Mouse (Mus musculus): ENCODE results near the gene Zfp248. TPM values are rescaled to one million over a fixed set of nuclear protein-coding genes. Genes with fewer than 3 reads are reported as not detected.

Gene Zfp248
- 1.3 TPM in 1 of 3 replicates, not detected in the others for total RNA-seq (2017)

DNA sequence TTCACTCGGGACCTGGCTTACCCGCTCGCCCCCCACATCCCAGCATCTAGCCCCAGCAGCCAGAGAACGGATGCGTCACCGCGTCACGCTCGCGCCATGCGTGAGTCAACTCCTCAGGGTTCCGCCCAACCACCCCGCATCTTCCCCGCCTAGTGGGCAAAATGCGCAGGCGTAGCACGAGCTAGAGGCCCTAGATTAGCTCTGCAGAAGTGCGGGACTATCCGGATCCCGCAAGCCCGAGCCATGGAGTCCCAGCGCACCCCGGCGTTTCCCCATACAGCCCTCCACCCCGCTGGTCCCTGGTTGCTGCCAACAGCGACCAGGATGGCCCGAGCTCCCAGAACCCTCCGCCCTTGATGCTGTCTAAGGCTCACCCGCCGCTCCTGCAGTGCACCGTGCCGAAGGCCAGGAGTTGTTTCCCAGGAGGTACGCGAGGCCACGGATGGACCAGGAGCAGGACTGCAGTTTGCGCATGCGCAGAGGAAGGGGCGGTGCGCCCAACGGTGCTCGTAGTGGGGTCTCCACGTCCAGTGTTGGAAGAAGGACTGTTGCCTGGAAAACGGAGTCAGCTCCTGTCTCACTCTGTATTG lies at the start of gene Zfp248:
TSS of gene Zfp248 (minus strand) at position 487 of the 590 bp plus-strand sequence.
- ATAC-seq (replicated peaks; ENCODE audit: insufficient number of reproducible peaks, low FRiP score, low TSS enrichment, poor library complexity, severe bottlenecking): peak; percentile 61; the same call in 1 of the 2 replicates

DNA sequence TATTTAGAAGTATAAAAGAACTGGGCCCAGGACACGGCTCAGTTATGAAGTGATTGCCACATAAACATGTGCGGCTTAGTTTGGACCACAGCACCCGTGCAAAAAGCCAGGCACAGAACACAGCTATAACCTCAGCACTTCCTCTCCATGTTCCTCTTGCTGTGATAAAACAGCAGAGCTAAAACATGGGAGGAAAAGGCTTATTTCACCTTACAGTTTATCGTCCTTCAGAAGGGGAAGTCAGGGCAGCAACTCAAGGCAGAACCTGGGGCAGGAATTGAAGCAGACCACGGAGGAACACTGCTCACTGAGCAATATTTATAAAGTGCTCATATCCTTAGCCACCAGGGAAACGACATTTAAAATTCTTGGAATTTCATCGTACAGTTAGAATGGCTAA lies 43.7 kb upstream of the Zfp248 start:
- ATAC-seq (replicated peaks; ENCODE audit: insufficient number of reproducible peaks, low FRiP score, low TSS enrichment, poor library complexity, severe bottlenecking): no peak

DNA sequence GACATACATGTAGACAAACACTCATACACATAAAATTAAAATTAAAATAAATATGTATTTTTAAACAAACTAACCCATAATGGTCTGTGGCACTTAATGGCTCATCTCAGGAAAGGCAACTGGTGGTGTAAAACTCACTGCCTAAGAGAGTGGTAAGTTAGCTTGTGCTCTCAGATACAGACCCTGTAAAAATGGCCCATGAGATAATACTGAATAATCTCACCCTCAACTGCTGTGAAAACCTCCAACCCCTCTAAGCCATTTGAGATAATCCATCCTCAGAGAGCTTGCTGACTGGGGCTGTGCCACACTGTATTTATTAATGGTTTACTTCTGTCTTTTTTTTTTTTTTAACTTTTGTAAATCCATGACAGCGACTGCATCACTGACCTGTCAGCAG lies 26.8 kb upstream of the Zfp248 start:
- ATAC-seq (replicated peaks; ENCODE audit: insufficient number of reproducible peaks, low FRiP score, low TSS enrichment, poor library complexity, severe bottlenecking): no peak

- no peak for ATAC-seq (replicated peaks; ENCODE audit: insufficient number of reproducible peaks, low FRiP score, low TSS enrichment, poor library complexity, severe bottlenecking)
Observed at GRCm38 (mm10) chr6:118478957-118479708, 23.8 kb upstream of the Zfp248 start, which contains the start of gene Zfp9. Gene Zfp9 (minus strand): TSS chr6:118479320.

- ATAC-seq (replicated peaks; ENCODE audit: insufficient number of reproducible peaks, low FRiP score, low TSS enrichment, poor library complexity, severe bottlenecking): no peak
Observed at GRCm38 (mm10) chr6:118477875-118478785, 22.8 kb upstream of the Zfp248 start.

DNA sequence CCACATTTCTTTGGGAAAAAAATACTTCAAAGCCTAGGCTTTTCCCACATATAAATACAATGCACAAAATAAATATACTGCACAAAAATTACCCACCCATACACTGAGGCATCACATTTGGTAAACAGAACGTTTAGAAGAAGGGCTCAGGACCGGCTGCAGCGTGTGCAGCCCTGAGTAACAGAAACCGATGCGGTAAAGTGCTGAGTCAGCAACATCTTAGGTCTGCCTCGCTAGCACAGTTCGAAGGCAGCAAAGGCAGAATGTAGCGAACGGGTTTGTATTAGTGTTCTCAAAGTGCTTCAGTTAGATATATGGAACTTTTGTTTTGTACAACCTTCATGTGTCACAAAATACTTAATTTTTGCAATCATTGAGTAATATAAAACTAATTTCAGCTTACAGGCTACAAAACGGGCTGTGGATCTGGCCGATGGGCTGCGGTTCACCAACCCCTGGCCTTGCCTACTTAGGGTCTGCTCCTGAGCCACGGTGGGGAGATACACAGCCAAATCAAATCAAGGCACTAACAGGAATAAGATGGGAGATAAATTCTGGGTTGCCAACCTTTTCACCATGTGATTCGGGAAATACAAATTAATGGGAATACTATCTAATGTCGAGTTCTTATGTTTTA lies 6.9 kb upstream of the Zfp248 start:
- ATAC-seq (replicated peaks; ENCODE audit: insufficient number of reproducible peaks, low FRiP score, low TSS enrichment, poor library complexity, severe bottlenecking): no peak

DNA sequence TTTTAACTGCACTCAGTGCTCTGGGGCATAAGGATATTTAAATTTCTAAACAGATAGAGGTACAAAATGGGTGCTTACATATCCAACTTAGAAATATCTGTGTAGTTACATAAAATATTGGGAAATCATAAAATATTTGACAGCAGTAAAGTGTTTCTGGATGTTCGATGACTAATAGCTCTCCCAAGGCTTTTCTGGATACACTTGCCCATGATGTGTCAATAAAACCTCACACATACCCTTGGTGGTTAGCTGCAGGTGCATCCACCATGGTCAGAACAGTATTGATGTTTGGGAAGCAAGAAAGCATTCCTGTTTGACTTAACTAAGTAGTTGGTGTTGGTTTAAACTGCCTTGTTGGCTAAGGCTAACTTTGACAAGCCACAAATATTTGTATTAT lies 2.4 kb upstream of the Zfp248 start:
- ATAC-seq (replicated peaks; ENCODE audit: insufficient number of reproducible peaks, low FRiP score, low TSS enrichment, poor library complexity, severe bottlenecking): no peak

- ATAC-seq (replicated peaks; ENCODE audit: insufficient number of reproducible peaks, low FRiP score, low TSS enrichment, poor library complexity, severe bottlenecking): no peak
Observed at GRCm38 (mm10) chr6:118454452-118454851, 876 bp downstream of the Zfp248 start.

DNA sequence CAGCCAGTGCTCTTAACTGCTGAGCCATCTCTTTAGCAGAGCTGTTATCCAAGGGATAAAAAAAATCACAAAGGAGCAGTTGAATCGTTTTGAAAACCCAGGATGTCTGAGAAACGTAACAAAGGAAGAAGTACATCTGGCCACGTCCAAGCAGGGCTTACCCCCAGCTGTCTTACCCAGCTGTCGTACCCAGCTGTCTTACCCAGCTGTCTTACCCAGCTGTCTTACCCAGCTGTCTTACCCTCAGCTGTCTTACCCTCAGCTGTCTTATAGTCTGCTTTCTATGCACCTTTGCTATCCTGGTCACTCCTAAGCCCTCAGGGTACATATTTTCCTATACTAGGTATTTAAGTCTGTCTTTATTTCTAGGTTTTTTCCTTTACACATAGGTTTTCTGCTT lies 23.8 kb downstream of the Zfp248 start:
- ATAC-seq (replicated peaks; ENCODE audit: insufficient number of reproducible peaks, low FRiP score, low TSS enrichment, poor library complexity, severe bottlenecking): no peak

DNA sequence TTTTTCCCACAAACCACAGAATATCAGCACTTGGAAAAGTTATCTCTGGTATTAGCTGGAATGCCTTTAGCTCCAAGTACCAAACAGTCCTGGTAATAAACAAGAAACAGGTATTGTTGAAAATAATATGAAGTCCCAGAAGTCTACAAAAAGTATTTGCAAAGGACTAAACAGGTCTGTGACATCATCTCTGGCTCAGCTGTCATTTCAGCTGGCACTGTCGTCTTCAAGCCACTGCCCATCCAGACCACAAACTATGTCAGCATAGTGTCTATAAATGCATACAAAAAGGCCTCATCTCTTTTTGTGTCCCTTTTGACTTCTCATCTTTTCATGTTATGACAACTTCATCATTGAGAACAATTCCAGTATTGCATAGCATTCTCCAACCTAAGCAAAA lies 28.7 kb downstream of the Zfp248 start:
- ATAC-seq (replicated peaks; ENCODE audit: insufficient number of reproducible peaks, low FRiP score, low TSS enrichment, poor library complexity, severe bottlenecking): no peak

DNA sequence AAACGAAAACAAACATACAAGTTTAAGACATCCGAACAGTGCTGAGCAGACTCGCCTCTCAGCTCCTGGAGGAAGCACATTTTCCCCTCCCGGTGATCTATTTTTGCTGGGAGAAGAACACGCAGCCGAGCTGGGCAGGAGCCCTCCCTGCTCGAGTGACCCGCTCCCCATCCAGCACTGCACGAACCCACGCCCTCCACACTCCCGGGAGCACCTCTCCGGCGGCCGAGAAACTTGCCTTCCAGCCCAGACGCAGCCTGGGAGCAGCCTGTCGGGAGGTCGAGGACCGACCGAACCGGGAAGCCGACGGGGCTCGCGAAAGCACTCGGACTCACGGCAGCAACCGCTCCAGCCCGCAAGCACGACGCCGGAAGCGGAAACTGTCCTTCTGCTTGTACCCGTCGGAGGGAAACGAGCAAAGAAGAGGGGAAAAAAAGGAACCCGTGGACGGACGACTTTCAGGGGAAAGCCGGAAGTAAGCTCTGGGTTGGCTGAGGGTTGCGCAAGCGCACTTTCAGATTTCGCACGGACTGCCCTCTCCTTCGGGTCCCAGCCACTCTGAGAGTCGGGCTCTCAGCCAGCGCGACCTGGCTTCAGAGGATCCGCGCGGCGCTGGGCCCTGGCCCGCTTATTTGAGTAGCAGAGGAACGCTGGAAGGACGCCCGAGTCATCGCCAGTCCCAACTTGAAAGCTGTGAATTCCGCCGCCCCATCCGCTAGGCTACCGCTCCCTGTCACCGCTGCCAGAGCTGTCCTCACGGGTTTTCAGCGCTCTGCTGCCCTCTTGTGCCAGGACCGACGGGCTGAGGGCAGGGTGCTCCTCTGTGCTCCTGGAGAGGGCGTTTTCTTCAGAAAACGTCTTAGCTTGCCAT lies 36.0 kb downstream of the Zfp248 start, which contains the start of gene Bms1:
TSS of gene Bms1 (minus strand) at position 425 of the 871 bp plus-strand sequence.
- ATAC-seq (replicated peaks; ENCODE audit: insufficient number of reproducible peaks, low FRiP score, low TSS enrichment, poor library complexity, severe bottlenecking): peak; percentile 97

DNA sequence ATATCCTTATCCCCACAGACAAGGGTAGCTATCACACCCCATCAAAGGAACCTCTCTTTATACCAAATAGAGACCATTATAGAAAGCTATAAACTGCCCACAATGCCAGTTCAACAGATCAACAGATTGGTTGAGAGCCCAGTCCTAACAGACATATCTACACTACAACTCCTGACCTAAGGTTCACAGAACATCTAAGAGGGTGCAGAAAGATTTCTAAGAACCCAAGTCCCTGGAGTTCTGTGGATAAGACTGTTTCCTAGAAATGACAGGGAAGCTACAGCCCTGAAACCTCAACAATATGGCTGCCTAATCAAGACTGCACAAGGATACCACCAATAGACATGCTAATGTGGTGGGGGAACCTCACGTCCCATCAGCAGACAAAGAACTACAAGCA lies 44.9 kb downstream of the Zfp248 start:
- ATAC-seq (replicated peaks; ENCODE audit: insufficient number of reproducible peaks, low FRiP score, low TSS enrichment, poor library complexity, severe bottlenecking): no peak

DNA sequence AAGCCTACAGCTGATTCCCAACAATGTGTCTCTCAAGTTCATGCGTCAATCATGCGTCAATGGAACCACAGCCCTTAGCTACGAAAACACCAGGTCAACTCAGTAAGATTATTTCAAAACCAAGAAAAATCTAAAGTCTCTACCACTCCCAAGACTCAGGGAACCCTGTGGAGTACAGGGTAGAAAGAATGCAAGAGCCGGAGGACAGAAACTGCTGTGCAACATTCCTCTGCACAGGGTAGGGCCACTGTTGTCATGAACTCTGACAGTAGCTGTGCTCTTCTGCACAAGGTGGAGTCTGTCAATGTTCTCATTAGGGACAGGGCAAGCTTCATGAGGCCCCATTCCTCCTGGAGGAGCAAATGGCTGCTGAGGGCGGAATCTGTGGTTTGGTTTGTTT lies 46.8 kb downstream of the Zfp248 start:
- ATAC-seq (replicated peaks; ENCODE audit: insufficient number of reproducible peaks, low FRiP score, low TSS enrichment, poor library complexity, severe bottlenecking): no peak

- ATAC-seq (replicated peaks; ENCODE audit: insufficient number of reproducible peaks, low FRiP score, low TSS enrichment, poor library complexity, severe bottlenecking): no peak
Observed at GRCm38 (mm10) chr6:118406421-118406820, 48.9 kb downstream of the Zfp248 start.

DNA sequence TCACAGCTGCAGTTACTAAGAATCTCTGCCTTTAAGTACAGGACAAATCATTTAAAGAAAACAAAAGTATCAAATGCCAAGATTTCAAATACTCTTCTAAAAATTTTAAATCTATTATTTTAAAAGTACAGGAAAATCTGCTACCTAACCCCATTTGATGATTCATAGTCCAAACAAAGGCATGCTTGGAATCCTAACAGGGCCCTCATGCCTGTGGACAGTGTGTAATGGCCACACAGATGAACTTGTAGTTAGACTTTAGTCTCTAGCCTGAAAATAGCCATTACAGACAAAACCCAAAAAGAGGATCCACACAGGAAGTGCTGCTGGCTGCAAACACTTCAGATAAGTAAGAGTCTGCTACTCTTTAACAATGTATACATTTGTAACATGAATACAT lies 64.6 kb downstream of the Zfp248 start:
- ATAC-seq (replicated peaks; ENCODE audit: insufficient number of reproducible peaks, low FRiP score, low TSS enrichment, poor library complexity, severe bottlenecking): no peak

- no peak for ATAC-seq (replicated peaks; ENCODE audit: insufficient number of reproducible peaks, low FRiP score, low TSS enrichment, poor library complexity, severe bottlenecking)
Observed at GRCm38 (mm10) chr6:118385962-118386361, 69.4 kb downstream of the Zfp248 start.

DNA sequence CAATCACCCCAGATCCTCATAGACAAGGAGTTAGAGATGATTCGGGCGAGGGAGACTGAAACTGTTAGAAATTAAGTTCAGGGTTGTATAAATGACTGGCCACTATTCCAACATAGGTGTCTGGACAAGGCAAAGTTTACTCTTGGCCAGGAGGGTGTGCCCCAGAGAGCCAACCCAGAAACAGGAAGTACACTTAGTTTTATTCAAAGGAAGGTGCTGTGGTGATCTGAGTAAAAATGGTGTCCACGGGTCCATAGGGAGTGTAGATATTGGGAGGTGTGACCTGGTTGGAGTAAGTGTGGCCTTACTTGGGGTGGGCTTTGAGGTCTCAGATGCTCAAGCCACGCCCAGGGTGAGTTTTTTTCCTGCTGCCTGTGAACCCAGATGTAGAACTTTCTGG lies 74.1 kb downstream of the Zfp248 start:
- no peak for ATAC-seq (replicated peaks; ENCODE audit: insufficient number of reproducible peaks, low FRiP score, low TSS enrichment, poor library complexity, severe bottlenecking)

DNA sequence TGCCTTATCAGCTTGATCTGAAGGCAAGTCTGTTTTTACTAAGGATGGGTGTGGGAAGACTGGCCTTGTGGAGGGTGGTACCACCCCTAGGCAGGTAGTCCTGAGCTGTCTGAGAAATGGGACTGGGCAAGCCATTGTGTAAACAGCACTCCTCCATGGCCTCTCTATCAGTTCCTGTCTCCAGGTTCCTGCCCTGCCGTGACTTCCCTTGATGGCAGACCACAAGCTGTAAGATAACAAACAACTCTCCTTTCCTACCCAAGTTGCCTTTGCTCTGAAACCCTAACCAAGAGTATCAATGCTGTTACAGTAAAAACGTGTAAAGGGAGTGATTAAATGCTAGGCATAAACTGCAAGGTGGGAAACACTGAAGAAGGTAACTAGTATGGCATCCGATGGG lies 74.7 kb downstream of the Zfp248 start:
- no peak for ATAC-seq (replicated peaks; ENCODE audit: insufficient number of reproducible peaks, low FRiP score, low TSS enrichment, poor library complexity, severe bottlenecking)
